Mouse (Mus musculus) left cerebral cortex, adult 11 months (tissue): ENCODE measurements at regions not wholly inside any gene's neighbourhood (a gene's known extent, or its start where the extent isn't known, plus 50 kb on each side); places are given as distances from the start of the nearest gene placed in this dataset.

Experiments
- DNase-seq: peaks from one replicate; pipeline ENCODE4 v3.0.0; 2022; ENCODE audit warnings: low spot score

- no peak for DNase-seq
Measured at GRCm38 (mm10) chr2:92704035-92704434, 104.5 kb downstream of the Chst1 start.

- no peak for DNase-seq
Measured at GRCm38 (mm10) chr2:92709668-92710067, 110.2 kb downstream of the Chst1 start.

DNA sequence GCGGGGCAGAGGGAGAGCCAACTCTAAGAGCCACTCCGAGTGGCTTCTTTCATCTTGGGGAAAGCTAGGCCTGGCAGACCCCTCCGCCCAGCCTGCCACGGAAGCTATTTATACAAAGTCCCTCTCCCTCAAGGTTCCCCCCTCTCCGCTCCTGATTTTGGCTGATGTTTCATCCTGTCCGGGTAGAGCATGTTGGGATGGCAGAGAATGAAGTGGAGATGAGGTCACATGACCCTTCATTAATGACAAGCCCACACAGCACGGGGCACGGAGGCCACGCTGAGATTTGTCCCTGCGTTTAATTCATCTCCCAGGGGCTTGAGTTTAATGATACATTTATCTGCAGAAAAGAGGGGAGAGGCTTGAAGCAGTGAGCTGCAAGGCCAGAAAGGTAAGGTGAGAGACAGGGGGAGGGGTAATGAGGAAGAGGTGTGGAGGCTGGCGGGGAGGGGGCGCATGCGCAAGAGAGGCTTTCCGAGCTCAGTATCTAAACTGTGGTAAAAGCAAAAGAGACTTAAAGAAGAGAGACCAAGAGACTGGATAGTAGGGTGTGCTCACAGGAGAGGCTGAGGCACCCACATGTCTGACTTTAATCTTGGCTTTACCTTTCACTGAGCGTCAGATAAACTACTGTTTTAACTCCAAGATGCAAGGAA, 111.7 kb downstream of the Chst1 start:
- no peak for DNase-seq

DNA sequence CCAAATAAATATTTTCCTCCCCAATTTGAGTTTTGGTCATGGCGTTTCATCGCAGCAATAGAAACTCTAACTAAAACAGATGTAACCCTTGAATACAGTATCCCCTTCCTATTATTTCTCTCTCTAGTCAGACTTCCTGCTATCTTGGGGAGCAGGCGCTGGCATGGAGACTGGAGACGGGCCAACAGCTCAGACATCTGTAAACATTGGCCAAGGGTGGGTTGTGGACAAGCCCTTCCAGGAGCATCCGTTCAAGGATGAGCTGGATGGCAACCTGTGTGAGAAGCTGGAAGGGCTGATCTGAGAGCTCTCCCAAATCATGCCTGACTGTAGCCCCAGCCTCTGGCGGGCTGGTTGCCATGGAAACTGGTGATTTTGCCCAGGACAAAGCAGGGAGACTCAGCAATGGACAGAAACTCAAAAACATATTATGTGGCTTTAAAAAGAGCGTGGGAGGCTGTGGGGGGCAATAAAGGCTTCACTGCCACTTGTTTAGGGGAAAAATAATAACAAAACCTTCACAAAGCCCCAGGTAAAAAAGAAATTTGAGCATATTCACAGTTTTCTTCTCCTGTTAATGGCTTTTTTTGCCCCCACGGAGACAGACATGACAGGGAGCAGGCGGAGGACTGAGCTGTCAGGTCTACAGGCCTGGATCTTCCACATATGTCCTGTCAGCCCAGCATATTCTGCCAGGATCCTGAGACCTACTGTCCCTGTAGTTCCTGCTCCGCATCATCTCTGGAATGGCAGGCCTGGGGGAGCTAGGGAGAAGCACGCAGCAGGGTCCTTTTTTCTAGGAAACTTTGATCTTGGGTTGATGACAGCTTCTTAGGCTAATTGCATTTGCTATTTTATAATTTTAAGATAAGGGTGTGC, 113.0 kb downstream of the Chst1 start:
- no peak for DNase-seq

GRCm38 (mm10) chr2:92717706-92718105, 118.2 kb downstream of the Chst1 start:
- no peak for DNase-seq

DNA sequence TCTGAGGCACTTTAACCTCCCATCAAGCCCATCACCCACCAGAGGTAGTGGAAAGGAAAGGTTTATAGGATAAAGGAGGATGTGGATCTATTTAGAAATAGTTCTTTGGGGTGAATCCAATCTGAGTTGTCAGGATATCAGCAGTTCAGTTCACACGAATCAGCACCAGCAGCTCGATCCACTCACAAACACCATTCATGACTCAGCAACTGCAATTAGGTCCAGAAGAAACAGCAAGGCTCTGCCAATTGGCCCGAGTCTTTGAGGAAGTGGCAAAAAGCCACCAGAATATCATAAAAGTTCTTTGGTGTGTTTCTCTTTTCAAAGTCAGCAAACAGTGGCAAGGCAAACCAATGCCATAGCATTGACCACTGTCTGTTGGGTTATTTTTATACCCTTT, 122.4 kb downstream of the Chst1 start:
- DNase-seq: no peak

GRCm38 (mm10) chr2:92723618-92724263, 124.2 kb downstream of the Chst1 start:
- DNase-seq: no peak

DNA sequence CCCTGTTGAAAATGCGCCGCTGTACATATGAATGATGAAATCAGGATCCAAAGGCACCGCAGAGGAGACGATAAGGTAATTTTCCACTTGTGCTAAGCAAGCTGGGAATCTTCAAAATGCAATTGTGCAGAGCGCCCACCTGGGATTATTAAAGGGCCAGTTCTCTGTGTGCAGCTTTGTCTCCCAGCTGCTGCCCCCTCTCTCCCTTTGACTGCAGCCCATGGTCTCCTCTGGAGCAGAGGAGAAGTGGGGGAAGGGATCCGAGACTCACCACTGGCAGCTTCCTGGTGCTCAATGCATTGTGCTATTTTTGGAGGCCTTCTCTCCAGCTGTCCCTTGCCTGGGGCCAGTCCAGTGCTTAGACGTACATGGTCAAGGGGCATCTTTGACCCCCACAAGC, 127.1 kb downstream of the Chst1 start:
- no peak for DNase-seq

DNA sequence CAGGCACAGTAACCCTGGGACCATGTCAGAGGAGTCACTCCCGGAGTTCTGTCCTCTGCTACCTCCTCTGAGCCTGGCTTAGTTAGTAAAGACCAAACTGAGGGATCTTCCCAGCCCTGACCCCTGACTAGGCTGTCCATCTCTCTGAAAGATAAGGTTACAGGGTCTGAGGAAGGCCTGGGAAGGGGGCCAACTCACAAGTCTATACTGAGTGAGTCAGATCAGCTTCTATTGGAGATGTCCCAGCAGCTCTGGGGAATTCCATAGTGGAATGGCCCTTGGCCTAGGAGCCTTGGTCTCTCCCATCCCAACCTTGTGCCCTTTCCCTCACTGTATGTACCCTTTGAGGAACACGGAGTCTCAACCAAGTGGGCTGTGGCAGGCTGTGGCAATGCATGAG, 127.7 kb downstream of the Chst1 start:
- no peak for DNase-seq

DNA sequence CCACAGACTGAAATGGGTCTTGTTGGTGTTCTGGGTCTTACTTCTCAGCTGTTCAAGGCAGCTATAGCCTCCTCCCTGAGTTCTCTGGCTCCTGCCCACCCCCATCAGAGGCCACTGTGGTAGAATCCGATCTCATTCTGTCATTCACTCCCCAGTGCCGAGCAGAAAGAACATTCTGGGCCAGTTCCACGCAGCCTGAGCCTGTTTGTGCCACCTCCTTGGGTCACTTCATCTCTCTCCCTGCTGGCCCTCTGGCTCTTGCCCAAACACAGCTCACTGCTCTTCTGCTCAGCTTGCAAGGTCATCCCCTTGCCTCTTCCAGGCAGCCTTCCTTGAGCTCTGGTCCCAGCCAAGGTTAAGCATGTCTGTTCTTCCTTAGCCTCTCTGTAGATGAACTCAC, 128.9 kb downstream of the Chst1 start:
- no peak for DNase-seq

DNA sequence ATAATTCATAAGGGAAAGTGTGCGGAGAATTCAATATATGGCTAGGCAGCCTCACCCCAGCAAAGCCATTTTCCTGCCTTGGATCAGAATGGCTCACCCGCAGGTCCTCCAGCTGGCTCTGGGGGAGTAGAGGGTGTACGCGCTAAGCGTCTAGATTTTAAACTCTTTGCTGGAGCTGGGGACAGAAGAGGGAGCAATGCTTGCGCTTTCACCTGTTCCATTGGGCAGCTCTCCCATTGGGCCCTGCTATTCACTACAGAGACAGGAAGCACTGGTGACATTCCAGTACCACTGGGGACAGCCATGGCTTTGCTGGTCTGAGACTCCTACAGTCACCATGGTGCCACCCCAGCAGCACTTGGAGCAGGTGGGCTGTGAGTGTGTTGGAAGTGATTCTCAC, 130.9 kb downstream of the Chst1 start:
- no peak for DNase-seq

- DNase-seq: no peak
Measured at GRCm38 (mm10) chr2:92733403-92733802, 133.9 kb downstream of the Chst1 start.

DNA sequence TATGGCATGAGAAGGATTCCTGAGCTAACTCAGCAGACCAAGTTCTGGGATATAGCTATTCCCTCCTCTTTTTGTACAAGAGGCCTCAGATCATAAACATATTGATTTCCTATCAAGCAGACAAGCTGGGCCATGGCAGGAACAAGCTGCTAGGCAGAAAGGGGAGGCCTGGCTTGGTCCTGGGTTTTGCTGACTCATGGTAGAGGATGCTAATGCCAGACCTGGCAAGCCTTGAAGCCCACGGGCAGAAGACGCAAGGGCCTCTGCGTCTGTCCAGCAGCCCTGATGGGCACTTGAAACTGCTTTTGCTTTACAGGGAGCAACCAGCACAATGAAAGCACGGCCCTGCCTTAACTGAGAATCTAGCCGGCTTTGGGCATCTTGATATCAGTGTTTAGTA, 136.3 kb downstream of the Chst1 start:
- DNase-seq: no peak

GRCm38 (mm10) chr2:92737301-92737700, 137.8 kb downstream of the Chst1 start:
- DNase-seq: no peak

DNA sequence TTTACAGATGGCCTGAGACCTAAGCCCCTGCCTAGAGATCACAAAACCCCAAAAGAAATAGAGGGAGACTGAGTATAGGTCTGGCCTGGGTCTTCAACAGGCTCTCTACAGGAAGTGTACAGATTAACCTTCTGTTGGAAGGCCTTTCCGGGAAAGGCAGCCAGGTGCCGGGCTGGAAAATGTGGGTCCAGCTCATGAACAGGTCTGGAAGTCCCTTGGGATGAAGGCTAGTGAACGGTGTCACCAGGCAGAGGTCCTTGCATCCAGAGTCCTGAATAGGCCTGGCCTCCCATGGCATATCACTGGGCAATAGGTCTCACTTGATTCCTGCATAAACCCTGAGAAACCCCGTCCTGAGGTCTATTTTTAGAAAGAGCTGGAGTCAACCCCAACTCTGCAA, 140.1 kb downstream of the Chst1 start:
- DNase-seq: no peak

- no peak for DNase-seq
Measured at GRCm38 (mm10) chr2:92740776-92741295, 141.3 kb downstream of the Chst1 start.

GRCm38 (mm10) chr2:92742025-92742424, 142.5 kb downstream of the Chst1 start:
- DNase-seq: no peak

DNA sequence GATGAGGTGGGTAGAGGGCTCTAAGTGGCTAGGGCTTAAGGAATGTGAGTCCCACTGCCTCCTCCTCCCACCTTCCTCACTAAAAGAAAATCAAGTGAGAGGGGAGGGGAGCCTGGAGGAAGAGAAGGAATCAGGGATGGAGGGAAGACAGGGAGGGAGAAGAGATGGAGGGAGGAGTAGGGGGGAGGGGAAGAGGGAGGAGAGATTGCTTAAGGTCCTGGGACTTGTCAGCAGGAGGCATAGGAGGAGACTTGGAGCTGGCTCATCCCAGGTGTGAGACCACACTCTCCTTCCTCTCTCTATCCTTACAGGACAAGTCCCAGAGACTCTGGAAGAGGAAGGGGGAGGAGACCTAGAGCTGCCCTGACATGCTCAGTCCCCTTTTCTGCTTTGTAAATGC, 143.2 kb downstream of the Chst1 start:
- DNase-seq: no peak

GRCm38 (mm10) chr2:92743152-92743551, 143.6 kb downstream of the Chst1 start:
- no peak for DNase-seq

DNA sequence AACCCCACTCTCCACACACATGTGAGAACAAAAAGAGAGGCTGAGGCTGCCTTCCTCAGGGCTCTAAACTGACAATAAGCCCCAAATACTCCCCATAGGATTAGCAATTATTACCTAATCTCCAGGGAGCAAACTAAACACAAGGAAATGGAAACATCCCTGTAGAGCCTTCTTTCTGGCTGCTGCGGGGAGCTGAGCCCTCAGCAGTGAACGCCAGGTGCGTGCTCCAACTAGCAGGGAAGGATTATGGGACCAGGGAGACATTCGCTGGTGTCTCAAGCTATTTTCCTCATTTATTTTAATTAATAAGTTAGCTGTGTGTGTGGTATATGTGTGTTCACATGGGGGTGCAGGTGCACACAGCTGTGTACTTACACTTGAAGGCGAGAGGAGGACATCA, 144.4 kb downstream of the Chst1 start:
- no peak for DNase-seq

GRCm38 (mm10) chr2:92747406-92747805, 147.9 kb downstream of the Chst1 start:
- no peak for DNase-seq

GRCm38 (mm10) chr2:92750116-92750515, 150.6 kb downstream of the Chst1 start:
- no peak for DNase-seq

DNA sequence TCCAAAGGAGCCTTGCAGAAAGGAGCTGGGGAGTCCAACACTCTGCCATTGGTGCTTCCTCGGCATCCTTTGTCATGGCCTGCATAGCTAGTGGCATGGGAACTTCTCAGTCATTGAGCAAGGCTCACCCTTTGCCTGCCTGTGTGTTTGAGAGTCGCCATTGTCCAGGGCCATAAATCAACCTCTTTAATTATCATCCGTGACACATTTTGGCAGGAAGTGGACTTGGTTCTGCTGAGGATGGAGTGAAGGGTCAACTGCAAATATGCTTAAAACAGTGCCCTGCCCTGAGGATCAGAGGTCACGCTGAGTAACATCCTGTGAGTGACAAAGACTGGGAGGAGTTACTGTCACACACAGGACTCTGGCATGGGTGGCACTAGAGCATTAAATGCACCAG, 151.2 kb downstream of the Chst1 start:
- DNase-seq: no peak
